Mouse (Mus musculus) thymus, adult 2 months (tissue): ENCODE data around the gene Pter. TPM values are rescaled to one million over a fixed set of nuclear protein-coding genes. Genes with fewer than 3 reads are reported as not detected.

Source experiments
- DNase-seq: peaks from one replicate; pipeline ENCODE4 v3.0.0; 2021
- H3K27ac ChIP-seq: fragments of 200-500 bp; 2 replicates; pipeline ENCODE4 v1.5.1; 2012; ENCODE audit warnings: low read length, control low read depth; ENCODE audit not compliant: control insufficient read depth, insufficient read depth
- H3K27me3 ChIP-seq: fragments of 200-500 bp; 2 replicates; pipeline ENCODE4 v1.6.1; 2012; ENCODE audit warnings: mild to moderate bottlenecking, low read length, moderate library complexity, mixed read lengths; ENCODE audit not compliant: control insufficient read depth, insufficient read depth
- H3K36me3 ChIP-seq: fragments of 200-500 bp; 2 replicates; pipeline ENCODE4 v1.6.1; 2012; ENCODE audit warnings: mild to moderate bottlenecking, low read length, moderate library complexity; ENCODE audit not compliant: control insufficient read depth, insufficient read depth
- H3K4me1 ChIP-seq: fragments of 200-500 bp; replicated peaks from 2 replicates; pipeline ENCODE4 v1.6.1; 2012; ENCODE audit warnings: low read length; ENCODE audit not compliant: control insufficient read depth, insufficient read depth
- H3K4me3 ChIP-seq: fragments of 200-500 bp; 2 replicates; pipeline ENCODE4 v1.5.1; 2012; ENCODE audit warnings: mild to moderate bottlenecking, low read length, control low read depth, moderate library complexity; ENCODE audit not compliant: control insufficient read depth, insufficient read depth
- CTCF ChIP-seq: fragments of 200-500 bp; IDR thresholded peaks from 2 replicates; pipeline ENCODE4 v1.5.1; 2012; ENCODE audit warnings: mild to moderate bottlenecking, control low read depth, low read length, moderate library complexity, borderline replicate concordance; ENCODE audit not compliant: control insufficient read depth, poor library complexity, insufficient read depth; ENCODE audit errors: extremely low read depth
- POLR2A ChIP-seq: fragments of 200-500 bp; IDR thresholded peaks from 2 replicates; pipeline ENCODE4 v1.6.1; 2012; ENCODE audit warnings: mild to moderate bottlenecking, low read length, control low read depth, moderate library complexity; ENCODE audit not compliant: control insufficient read depth, poor library complexity, insufficient read depth; ENCODE audit errors: extremely low read depth
- WGBS: fragments of 180-500 bp; shearing (Covaris S2); methylation state at CpG from one replicate; pipeline ENCODE4 v1.1.7; 2018; 5-methylcytosine and 5-hydroxymethylcytosine counted together
- polyA plus RNA-seq: library from polyadenylated mRNA; depleted of rRNA; stranded (reverse); fragments of >200 nt; gene quantifications from 2 replicates; pipeline ENCODE4 v1.2.3, GENCODE M21; 2012

Gene Pter
- polyA plus RNA-seq, 1 experiment = 0.81 TPM

DNA sequence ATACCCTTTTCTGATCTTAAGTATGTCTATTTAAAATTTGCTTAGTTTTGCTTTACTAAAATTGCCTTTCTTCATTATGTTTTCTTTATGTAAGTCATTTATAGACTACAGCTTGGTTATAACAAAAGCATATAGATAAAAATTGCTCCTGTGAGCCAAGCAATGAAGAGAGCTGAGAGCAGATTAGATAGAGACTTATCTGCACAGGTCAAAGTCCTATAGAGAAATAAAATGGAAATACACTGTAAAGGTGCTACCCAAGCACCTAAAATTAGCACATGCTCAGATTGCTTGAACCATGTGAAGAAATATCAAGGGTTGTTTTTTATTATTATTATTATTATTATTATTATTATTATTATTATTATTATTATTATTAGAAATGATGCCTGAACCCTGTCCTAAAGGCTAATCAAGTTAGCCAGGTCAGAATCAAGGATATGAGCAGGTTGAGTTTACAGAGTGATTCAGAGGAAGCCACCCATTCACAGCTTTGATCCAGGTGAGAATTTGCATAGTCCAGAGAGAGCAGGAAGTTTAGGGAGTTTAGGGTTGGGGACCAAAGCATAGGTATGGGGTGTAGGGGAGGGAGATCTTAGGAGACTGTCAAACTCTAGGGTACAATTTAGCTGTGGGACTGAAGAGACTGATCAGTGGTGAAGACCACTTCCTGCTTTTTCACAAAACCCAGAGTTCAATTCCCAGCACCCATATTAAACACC, 33.0 kb downstream of the Pter start:
- Histone ChIP-seq H3K27ac (no peak overlapping the region), H3K4me1 (no peaks in the 10 kb centered on the region), H3K36me3 (no peaks in the 10 kb centered on the region), H3K4me3 (no peak overlapping the region), H3K27me3 (no peaks in the 10 kb centered on the region)
- no peak for DNase-seq
- TF ChIP-seq CTCF (no peak), POLR2A (no peak)

DNA sequence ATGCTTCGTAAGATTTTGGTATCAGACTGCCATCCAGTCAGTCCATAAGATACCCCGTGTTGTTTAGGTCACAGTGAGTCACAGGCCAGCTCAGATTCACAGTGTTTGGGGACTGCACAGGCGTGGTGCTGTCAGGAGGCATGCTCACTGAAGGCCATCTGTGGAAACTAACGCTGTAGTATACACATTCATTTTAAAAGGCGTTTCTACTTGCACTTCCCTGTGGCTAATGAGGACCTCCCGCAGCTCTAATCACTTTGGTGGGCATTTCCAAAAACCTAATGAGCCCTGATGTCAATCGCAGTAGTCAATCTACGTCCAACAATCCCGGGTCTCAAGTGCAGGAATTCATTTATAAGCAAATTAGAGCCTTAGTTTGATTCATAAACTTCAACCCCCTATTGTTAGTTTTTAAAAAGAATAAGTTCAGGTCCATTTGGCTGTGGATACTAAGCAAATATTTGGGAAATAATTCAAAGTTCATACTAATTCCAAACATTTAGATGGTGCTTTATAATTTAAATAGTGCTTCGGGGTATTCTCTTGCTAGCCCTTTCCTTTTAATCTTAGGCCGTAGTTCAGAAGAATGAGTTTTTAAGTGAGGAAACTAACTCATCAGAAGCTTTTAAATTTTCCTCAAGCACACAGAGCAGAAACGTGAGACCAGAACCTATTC, 46.3 kb downstream of the Pter start:
- Histone ChIP-seq H3K27me3 (no peaks in the 10 kb centered on the region), H3K36me3 (no peaks in the 10 kb centered on the region), H3K4me3 (no peak overlapping the region), H3K27ac (no peak overlapping the region), H3K4me1 (no peaks in the 10 kb centered on the region)
- TF ChIP-seq CTCF (no peak), POLR2A (no peak)
- DNase-seq = no peak
- 94% methylated on average over 12 of the region's 12 CpGs for WGBS

- no peak for DNase-seq
- H3K4me1 ChIP-seq = no peaks in the 10 kb centered on the region
- no peaks in the 10 kb centered on the region for H3K36me3 ChIP-seq
- H3K27me3 ChIP-seq = no peaks in the 10 kb centered on the region
- H3K4me3 ChIP-seq = no peak overlapping the region
- TF ChIP-seq CTCF (no peak), POLR2A (no peak)
- 98% methylated on average over 2 of the region's 2 CpGs for WGBS
- H3K27ac ChIP-seq = no peak overlapping the region
These were observed 49.9 kb downstream of the Pter start for GRCm38 (mm10) chr2:12973752-12974151.

DNA sequence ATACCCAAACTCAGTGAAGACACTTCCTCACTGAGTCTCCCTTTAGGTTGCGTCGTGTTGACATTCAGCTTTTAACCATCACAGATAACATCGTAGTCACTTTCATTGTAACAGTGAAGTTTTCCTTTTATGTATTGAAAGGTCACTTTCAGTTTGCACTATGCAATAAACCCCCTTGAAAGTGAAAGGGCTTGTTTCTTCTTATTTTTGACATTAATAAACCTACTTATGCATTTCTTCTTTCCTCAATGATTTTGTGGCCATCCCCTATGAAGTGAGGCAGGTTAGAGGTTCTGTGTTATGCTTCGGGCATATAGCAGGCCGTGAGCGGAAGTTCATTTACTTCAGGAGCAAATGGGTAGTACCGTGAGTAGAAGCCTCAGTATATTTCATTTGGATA, 53.5 kb downstream of the Pter start:
- Histone ChIP-seq H3K27me3 (no peaks in the 10 kb centered on the region), H3K4me3 (no peak overlapping the region), H3K36me3 (no peaks in the 10 kb centered on the region), H3K4me1 (no peaks in the 10 kb centered on the region), H3K27ac (no peak overlapping the region)
- no peak for TF ChIP-seq POLR2A
- no peak for TF ChIP-seq CTCF
- WGBS = 95% methylated on average over 7 of the region's 7 CpGs
- DNase-seq = no peak

DNA sequence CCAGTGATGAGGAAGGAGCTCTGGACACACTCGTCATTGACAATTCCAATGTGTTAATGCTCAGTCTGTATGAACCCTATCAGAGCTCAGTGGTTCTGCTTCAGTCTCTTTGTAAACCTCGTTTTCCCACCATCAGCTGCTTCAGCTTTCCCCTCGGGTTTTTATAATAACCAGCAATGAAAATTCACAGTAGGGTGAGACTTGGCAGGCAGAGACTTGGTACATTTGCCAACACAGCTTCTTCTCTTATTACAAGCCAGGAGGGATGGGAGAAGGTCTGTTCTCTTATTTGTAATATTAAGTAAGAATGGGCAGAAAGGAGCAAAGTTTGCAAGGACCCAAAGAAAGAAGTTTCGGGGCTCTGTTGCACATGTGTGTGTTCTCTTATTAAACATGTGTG, 54.9 kb downstream of the Pter start:
- DNase-seq = no peak
- WGBS = 88% methylated on average over 4 of the region's 4 CpGs

DNA sequence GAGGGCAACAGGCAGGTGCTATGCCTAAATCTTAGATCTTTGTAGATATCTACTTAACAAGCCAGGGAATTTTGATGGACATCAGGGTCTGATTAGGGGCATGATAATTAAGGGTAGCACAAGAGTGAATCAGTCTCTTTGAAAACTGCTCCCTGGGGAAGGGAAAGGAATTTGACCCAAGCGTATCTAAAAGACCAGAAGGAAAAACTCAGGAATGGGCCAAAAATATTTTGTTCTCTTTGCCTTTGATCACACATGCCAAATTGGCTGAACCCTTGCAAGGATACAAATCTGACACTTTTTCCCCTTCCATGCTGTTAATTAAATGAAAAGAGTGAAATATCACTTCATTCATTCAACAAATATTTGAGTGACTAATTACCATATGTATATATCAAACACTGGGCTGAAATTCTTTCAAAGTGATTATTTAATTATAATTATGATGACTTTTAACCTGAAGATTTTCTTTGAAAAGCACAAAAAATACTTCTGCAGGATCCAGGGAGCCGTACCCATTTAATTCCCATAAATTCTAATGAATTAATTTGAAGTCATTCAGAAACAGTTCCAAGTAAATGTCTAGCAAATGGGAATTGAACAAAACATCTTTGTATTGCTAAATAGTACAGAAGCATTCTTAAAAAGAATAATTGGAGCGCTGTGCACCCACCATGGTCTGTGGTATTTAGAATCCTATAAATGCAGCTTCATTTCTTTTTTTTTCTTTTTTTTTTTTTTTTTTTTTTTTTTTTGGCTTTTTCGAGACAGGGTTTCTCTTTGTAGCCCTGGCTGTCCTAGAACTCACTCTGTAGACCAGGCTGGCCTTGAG, 61.3 kb downstream of the Pter start:
- Histone ChIP-seq H3K27ac (no peak overlapping the region), H3K36me3 (no peaks in the 10 kb centered on the region), H3K4me1 (no peaks in the 10 kb centered on the region), H3K27me3 (no peaks in the 10 kb centered on the region), H3K4me3 (no peak overlapping the region)
- no peak for TF ChIP-seq CTCF
- TF ChIP-seq POLR2A = no peak
- no peak for DNase-seq
- 93% methylated on average over 4 of the region's 4 CpGs for WGBS

More for the DNA sequence above, 54.9 kb downstream of the Pter start:
- no peak for TF ChIP-seq POLR2A
- TF ChIP-seq CTCF = no peak
- Histone ChIP-seq H3K4me3 (no peak overlapping the region), H3K36me3 (no peaks in the 10 kb centered on the region), H3K27me3 (no peaks in the 10 kb centered on the region), H3K4me1 (no peaks in the 10 kb centered on the region), H3K27ac (no peak overlapping the region)
